Comparison of ENCODE assay signal across 7 mouse cellular contexts in the genomic region with DNA sequence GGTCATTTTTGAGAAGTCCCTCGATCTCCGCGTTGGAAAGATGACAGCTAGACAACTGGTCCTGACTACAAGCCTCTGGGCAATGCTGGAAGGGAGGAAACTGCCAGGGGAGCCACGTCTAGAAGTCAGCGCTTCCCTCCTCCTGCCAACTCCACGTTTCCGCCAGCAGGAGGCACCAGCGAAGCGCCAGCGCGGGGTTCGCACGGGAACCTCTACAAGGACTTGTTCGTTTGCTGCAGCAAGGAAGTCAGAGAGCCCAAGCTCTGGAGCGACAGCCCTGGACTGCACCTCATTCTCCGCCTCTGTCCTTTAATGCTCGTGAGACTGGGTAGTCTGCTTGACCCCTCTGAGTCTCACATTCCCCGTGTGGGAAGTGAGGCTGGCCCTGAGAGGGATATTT. TPM values are rescaled to one million over a fixed set of nuclear protein-coding genes. Genes with fewer than 3 reads are reported as not detected.
DNase-seq lines count a peak whose midpoint lies in the region; ATAC-seq lines count a peak whose summit lies in the region.

No protein-coding gene starts in this region.

- intact Hi-C loops in left cerebral cortex, postnatal 36 days (cut with DNase I): loop anchor here (1.0 to 2.0 kb wide), 2 partner anchors 79 to 90 kb away; no protein-coding TSS in a partner anchor

- no peak overlapping the region for H3K4me3 ChIP-seq in midbrain, embryonic 12.5 days

- DNase-seq in adrenal gland, adult 2 months: peak; percentile 87
- peak; percentile 91 for DNase-seq in embryo, embryonic 10.5 days (ENCODE audit: low spot score)
- DNase-seq in gastrocnemius, postnatal 25 days: peak; percentile 74
- DNase-seq in left cerebral cortex, postnatal 36 days (ENCODE audit: low spot score in 2 of 2): peak; percentile 59 to 67
- peak; percentile 85 for DNase-seq in skeletal muscle tissue, adult 2 months (ENCODE audit: low read depth, low spot score)

- no peak overlapping the region for H3K27ac ChIP-seq in midbrain, embryonic 12.5 days (replicated peaks)

- H3K36me3 ChIP-seq in midbrain, embryonic 12.5 days: no peaks in the 10 kb centered on the region

- H3K4me1 ChIP-seq in midbrain, embryonic 12.5 days: peaks cover 13% of the 10 kb centered on the region

- H3K9me3 ChIP-seq in midbrain, embryonic 12.5 days: no peaks in the 10 kb centered on the region

- 2% methylated on average over 18 of the region's 18 CpGs for WGBS in midbrain, embryonic 12.5 days

- H3K9ac ChIP-seq in midbrain, embryonic 12.5 days (replicated peaks): no peak overlapping the region

- peaks cover 17% of the 10 kb centered on the region for H3K27me3 ChIP-seq in midbrain, embryonic 12.5 days

- ATAC-seq in inflammation-experienced regulatory T-cells, adult 6 months: peak; percentile 81
- ATAC-seq in midbrain, embryonic 12.5 days (ENCODE audit: low FRiP score, low read depth): peak; percentile 41; the same call in 1 of the 2 replicates

- no peak overlapping the region for H3K4me2 ChIP-seq in midbrain, embryonic 12.5 days (replicated peaks)

RNA-seq across cellular contexts. Expression of a gene that starts 16.7 kb away (rescaled TPM):
- total RNA-seq in adrenal gland, adult 2 months (2021): 100 to 1,000 TPM; 582 to 615 TPM
- polyA plus RNA-seq in adrenal gland, adult 2 months (2012; rRNA removed): 162 and 164 TPM in 2 replicates
- total RNA-seq in gastrocnemius, postnatal 25 days (2021): 100 to 1,000 TPM; 209 to 218 TPM
- polyA plus RNA-seq in inflammation-experienced regulatory T-cells, adult 6 months (2017; shearing (Covaris generic)): 1,000 to 10,000 TPM in 2 of 3 experiments, 100 to 1,000 TPM in 1; 855 to 1,337 (median 1,209) TPM
- total RNA-seq in left cerebral cortex, postnatal 36 days (2021): 100 to 1,000 TPM; 248 to 256 TPM
- 294 and 304 TPM in 2 replicates for polyA plus RNA-seq in midbrain, embryonic 12.5 days (2016; fragmentation: Nextera tagmentation; extraction: Ambion mirVana)

RNA-seq across cellular contexts. Expression of a gene that starts 48.4 kb away (rescaled TPM):
- 10 to 100 TPM; 40.8 to 46.8 TPM for total RNA-seq in adrenal gland, adult 2 months (2021)
- 4.2 and 4.4 TPM in 2 replicates for polyA plus RNA-seq in adrenal gland, adult 2 months (2012; rRNA removed)
- 10 to 100 TPM; 45.3 to 50.6 TPM for total RNA-seq in gastrocnemius, postnatal 25 days (2021)
- polyA plus RNA-seq in inflammation-experienced regulatory T-cells, adult 6 months (2017; shearing (Covaris generic)): 10 to 100 TPM; 47.2 to 77.0 (median 56.2) TPM
- total RNA-seq in left cerebral cortex, postnatal 36 days (2021): 10 to 100 TPM; 27.7 to 29.4 TPM
- 34.2 and 36.1 TPM in 2 replicates for polyA plus RNA-seq in midbrain, embryonic 12.5 days (2016; fragmentation: Nextera tagmentation; extraction: Ambion mirVana)
